Mouse (Mus musculus): ENCODE results near the gene Rabgap1l. TPM values are rescaled to one million over a fixed set of nuclear protein-coding genes. Genes with fewer than 3 reads are reported as not detected.

Gene Rabgap1l
- polyA plus RNA-seq, 1 experiment from 2014 or later, result 16.7 TPM

DNA sequence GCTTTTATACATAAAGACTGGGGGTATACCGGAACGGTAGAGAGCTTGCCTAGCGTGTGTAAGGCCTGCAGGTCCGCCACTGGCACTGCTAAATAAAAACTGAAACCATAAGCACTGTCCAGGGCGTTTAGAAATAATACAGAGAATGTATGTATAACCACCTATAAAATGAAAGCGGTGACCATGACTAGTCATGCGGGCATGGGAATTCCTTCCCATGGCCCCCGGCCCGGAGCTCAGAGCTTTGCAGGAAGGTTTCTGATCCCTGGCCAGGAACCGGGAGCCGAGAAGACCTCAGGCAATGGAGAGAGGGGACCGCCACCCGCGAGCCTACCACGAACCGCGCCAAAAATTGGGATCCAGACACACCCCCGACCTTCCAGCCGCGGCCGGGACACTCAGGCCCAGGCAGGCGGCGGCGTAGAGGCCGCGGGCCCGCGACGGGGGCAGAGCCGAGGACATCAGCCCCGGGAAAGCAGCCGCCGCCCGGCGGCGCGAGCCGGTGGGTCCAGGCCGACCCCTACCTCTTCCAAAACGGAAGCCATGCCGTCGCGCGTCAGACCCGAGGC is 580.8 kb downstream of the Rabgap1l start:
- Histone ChIP-seq H3K27ac (ENCODE audit: low read length) (peak overlapping the region; percentile 95), H3K4me3 (ENCODE audit: low read length) (peak overlapping the region; percentile 93), H3K4me1 (ENCODE audit: control insufficient read depth, insufficient read depth, low read length) (peaks cover 9% of the 10 kb centered on the region), H3K9ac (ENCODE audit: low read depth, low read length) (peak overlapping the region; percentile 96), H3K4me2 (ENCODE audit: low read depth, low read length) (peak overlapping the region; percentile 69), H3K27me3 (replicated peaks; ENCODE audit: control insufficient read depth, insufficient read depth, low read length) (no peaks in the 10 kb centered on the region), H3K36me3 (ENCODE audit: control insufficient read depth, insufficient read depth, low read length) (0 out of 2 replicates have a peak, but pooled peaks cover 4% of the 10 kb centered on the region), H3K9me3 (ENCODE audit: control insufficient read depth, low read length) (no peaks in the 10 kb centered on the region)
- WGBS, result under 1% methylated on average over 45 of the region's 45 CpGs
- peak; percentile 70 for ATAC-seq

- Histone ChIP-seq H3K4me2 (ENCODE audit: low read depth, low read length) (peak overlapping the region; percentile 69), H3K27me3 (replicated peaks; ENCODE audit: control insufficient read depth, insufficient read depth, low read length) (no peaks in the 10 kb centered on the region), H3K9ac (ENCODE audit: low read depth, low read length) (peak overlapping the region; percentile 96), H3K36me3 (ENCODE audit: control insufficient read depth, insufficient read depth, low read length) (0 out of 2 replicates have a peak, but pooled peaks cover 5% of the 10 kb centered on the region), H3K9me3 (ENCODE audit: control insufficient read depth, low read length) (no peaks in the 10 kb centered on the region), H3K4me3 (ENCODE audit: low read length) (peak overlapping the region; percentile 93), H3K4me1 (ENCODE audit: control insufficient read depth, insufficient read depth, low read length) (peaks cover 9% of the 10 kb centered on the region), H3K27ac (ENCODE audit: low read length) (peak overlapping the region; percentile 95)
- WGBS, result 2% methylated on average over 8 of the region's 8 CpGs
- no peak for ATAC-seq
These were observed 581.4 kb downstream of the Rabgap1l start for GRCm38 (mm10) chr1:160211597-160212122.

GRCm38 (mm10) chr1:160210566-160210965 is 582.4 kb downstream of the Rabgap1l start:
- H3K9me3 ChIP-seq (ENCODE audit: control insufficient read depth, low read length), result no peaks in the 10 kb centered on the region
- 0 out of 2 replicates have a peak overlapping the region, but pooled peaks have one; percentile 96 for H3K9ac ChIP-seq (ENCODE audit: low read depth, low read length)
- no peaks in the 10 kb centered on the region for H3K27me3 ChIP-seq (replicated peaks; ENCODE audit: control insufficient read depth, insufficient read depth, low read length)
- H3K27ac ChIP-seq (ENCODE audit: low read length), result no peak overlapping the region
- 58% methylated on average over 3 of the region's 3 CpGs for WGBS
- peak overlapping the region; percentile 69 for H3K4me2 ChIP-seq (ENCODE audit: low read depth, low read length)
- no peak for ATAC-seq
- H3K4me1 ChIP-seq (ENCODE audit: control insufficient read depth, insufficient read depth, low read length), result peaks cover 9% of the 10 kb centered on the region
- H3K4me3 ChIP-seq (ENCODE audit: low read length), result peak overlapping the region; percentile 93
- H3K36me3 ChIP-seq (ENCODE audit: control insufficient read depth, insufficient read depth, low read length), result peaks cover 8% of the 10 kb centered on the region; the same call in 1 of the 2 replicates

DNA sequence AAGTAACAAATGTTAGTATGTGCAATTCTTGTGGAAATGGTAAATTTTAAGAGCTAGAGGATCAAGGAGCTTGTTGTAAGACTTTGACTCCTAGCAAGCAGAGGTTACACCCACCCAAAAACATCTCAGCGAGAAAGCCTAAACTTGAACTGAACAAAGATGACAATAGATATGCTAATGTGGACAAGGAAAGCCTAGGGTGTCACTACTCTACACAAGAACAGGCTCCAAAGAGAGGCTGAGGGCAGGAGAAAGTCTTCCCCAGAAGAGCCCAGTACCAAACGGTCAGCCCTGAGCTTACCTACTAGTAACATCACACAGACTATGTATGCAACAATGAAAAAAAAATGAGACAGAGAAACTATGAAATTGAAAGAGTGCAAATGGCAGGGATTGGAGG is 583.2 kb downstream of the Rabgap1l start:
- no peaks in the 10 kb centered on the region for H3K9me3 ChIP-seq (ENCODE audit: control insufficient read depth, low read length)
- 76% methylated on average over 2 of the region's 2 CpGs for WGBS
- H3K4me3 ChIP-seq (ENCODE audit: low read length), result no peak overlapping the region
- no peak overlapping the region for H3K4me2 ChIP-seq (ENCODE audit: low read depth, low read length)
- peaks cover 12% of the 10 kb centered on the region; the same call in 1 of the 2 replicates for H3K36me3 ChIP-seq (ENCODE audit: control insufficient read depth, insufficient read depth, low read length)
- H3K4me1 ChIP-seq (ENCODE audit: control insufficient read depth, insufficient read depth, low read length), result peaks cover 9% of the 10 kb centered on the region
- H3K27ac ChIP-seq (ENCODE audit: low read length), result no peak overlapping the region
- H3K9ac ChIP-seq (ENCODE audit: low read depth, low read length), result no peak overlapping the region
- H3K27me3 ChIP-seq (replicated peaks; ENCODE audit: control insufficient read depth, insufficient read depth, low read length), result no peaks in the 10 kb centered on the region
- no peak for ATAC-seq

GRCm38 (mm10) chr1:160205486-160205885 is 587.5 kb downstream of the Rabgap1l start:
- Histone ChIP-seq H3K27me3 (replicated peaks; ENCODE audit: control insufficient read depth, insufficient read depth, low read length) (no peaks in the 10 kb centered on the region), H3K4me2 (ENCODE audit: low read depth, low read length) (no peak overlapping the region), H3K36me3 (ENCODE audit: control insufficient read depth, insufficient read depth, low read length) (peaks cover 15% of the 10 kb centered on the region; the same call in 1 of the 2 replicates), H3K27ac (ENCODE audit: low read length) (no peak overlapping the region), H3K4me3 (ENCODE audit: low read length) (no peak overlapping the region), H3K9me3 (ENCODE audit: control insufficient read depth, low read length) (no peaks in the 10 kb centered on the region), H3K9ac (ENCODE audit: low read depth, low read length) (no peak overlapping the region), H3K4me1 (ENCODE audit: control insufficient read depth, insufficient read depth, low read length) (no peaks in the 10 kb centered on the region; the same call in 1 of the 2 replicates)
- no peak for ATAC-seq

- ATAC-seq, result peak; percentile 63
- WGBS, result 0% methylated on average over 13 of the region's 13 CpGs
These were observed 597.7 kb downstream of the Rabgap1l start for GRCm38 (mm10) chr1:160195337-160195663.

DNA sequence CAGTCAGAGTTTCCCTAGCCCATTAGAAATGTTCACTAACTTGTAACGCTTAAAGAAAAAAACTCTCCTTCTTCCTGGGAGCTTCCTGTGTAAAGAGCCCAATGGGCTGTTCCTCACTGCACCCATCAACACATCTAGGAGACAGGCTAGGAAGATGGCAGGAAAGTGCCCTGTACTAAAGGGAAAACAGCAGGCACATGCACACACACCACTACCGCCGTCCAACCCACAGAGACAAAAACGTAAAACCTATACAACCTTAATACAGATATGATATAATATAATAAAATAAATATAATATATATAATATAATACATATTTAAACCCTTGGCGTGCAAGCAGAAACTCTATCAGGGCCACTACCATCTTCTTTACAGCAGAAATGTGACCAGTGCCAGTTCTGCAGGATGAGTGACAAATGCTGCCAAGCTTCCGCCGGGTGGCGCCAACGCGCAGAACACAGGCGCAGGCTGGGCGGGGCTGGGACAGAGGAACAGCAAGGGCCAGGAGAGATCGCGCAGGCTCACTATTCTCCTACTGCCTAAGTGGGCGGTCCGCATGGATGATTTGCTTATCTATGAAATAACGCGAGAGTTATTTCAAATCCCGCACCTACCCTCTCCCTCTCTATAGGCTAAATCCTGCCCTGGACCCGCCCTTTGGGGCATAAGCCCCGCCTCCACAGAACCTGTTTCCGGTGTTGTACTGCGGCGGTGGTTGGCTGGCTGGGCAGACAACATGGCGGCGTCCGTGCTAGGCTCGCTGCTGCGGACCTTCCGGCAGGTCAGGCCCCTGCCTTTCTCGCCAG is 598.3 kb downstream of the Rabgap1l start, which contains the start of gene Mrps14:
Gene Mrps14, plus strand, starts transcription at position 687 of the 808 bp plus-strand sequence.
- Histone ChIP-seq H3K4me1 (ENCODE audit: control insufficient read depth, insufficient read depth, low read length) (peaks cover 8% of the 10 kb centered on the region; the same call in 1 of the 2 replicates), H3K4me3 (ENCODE audit: low read length) (peak within 1 kb of the TSS; percentile 77), H3K27me3 (replicated peaks; ENCODE audit: control insufficient read depth, insufficient read depth, low read length) (no peaks in the 10 kb centered on the region), H3K9ac (ENCODE audit: low read depth, low read length) (peak within 1 kb of the TSS; percentile 80), H3K36me3 (ENCODE audit: control insufficient read depth, insufficient read depth, low read length) (no peaks in the 10 kb centered on the region), H3K4me2 (ENCODE audit: low read depth, low read length) (peak within 1 kb of the TSS; percentile 75), H3K9me3 (ENCODE audit: control insufficient read depth, low read length) (no peaks in the 10 kb centered on the region), H3K27ac (ENCODE audit: low read length) (peak within 1 kb of the TSS; percentile 72)
- ATAC-seq, result peak; percentile 100
- WGBS, result 6% methylated on average over 31 of the region's 31 CpGs

More at GRCm38 (mm10) chr1:160195337-160195663, 597.7 kb downstream of the Rabgap1l start:
- Histone ChIP-seq H3K36me3 (ENCODE audit: control insufficient read depth, insufficient read depth, low read length) (0 out of 2 replicates have a peak, but pooled peaks cover 2% of the 10 kb centered on the region), H3K9me3 (ENCODE audit: control insufficient read depth, low read length) (no peaks in the 10 kb centered on the region), H3K4me1 (ENCODE audit: control insufficient read depth, insufficient read depth, low read length) (peaks cover 8% of the 10 kb centered on the region; the same call in 1 of the 2 replicates), H3K9ac (ENCODE audit: low read depth, low read length) (peak overlapping the region; percentile 80), H3K4me3 (ENCODE audit: low read length) (peak overlapping the region; percentile 77), H3K27me3 (replicated peaks; ENCODE audit: control insufficient read depth, insufficient read depth, low read length) (no peaks in the 10 kb centered on the region), H3K4me2 (ENCODE audit: low read depth, low read length) (peak overlapping the region; percentile 75), H3K27ac (ENCODE audit: low read length) (peak overlapping the region; percentile 72)

GRCm38 (mm10) chr1:160184506-160184905 is 608.5 kb downstream of the Rabgap1l start:
- WGBS, result 12% methylated on average over 5 of the region's 5 CpGs
- no peak overlapping the region for H3K27ac ChIP-seq (ENCODE audit: low read length)
- H3K36me3 ChIP-seq (ENCODE audit: control insufficient read depth, insufficient read depth, low read length), result no peaks in the 10 kb centered on the region
- ATAC-seq, result peak; percentile 63; the same call in 1 of the 2 replicates
- H3K4me3 ChIP-seq (ENCODE audit: low read length), result no peak overlapping the region
- no peaks in the 10 kb centered on the region for H3K9me3 ChIP-seq (ENCODE audit: control insufficient read depth, low read length)
- H3K4me1 ChIP-seq (ENCODE audit: control insufficient read depth, insufficient read depth, low read length), result no peaks in the 10 kb centered on the region
- H3K27me3 ChIP-seq (replicated peaks; ENCODE audit: control insufficient read depth, insufficient read depth, low read length), result no peaks in the 10 kb centered on the region
- H3K4me2 ChIP-seq (ENCODE audit: low read depth, low read length), result no peak overlapping the region
- H3K9ac ChIP-seq (ENCODE audit: low read depth, low read length), result no peak overlapping the region

DNA sequence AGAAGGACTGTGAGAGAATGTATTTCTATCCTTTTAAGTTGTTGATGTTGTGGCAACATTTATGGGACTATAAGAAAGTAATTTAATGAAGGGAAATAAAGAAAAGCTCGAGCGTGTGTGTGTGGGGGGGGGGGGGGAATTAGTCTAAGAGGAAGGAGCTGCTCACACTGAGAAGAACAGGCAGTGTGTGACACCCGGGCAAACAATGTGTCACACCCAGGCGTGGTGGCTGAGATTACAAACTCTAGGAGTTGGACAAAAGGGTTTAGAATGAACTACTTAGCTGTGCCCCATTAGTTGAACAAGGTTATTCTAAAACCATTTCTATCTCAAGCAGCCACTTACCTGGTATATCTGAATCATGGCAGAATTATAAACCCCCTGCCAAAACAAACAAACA is 611.8 kb downstream of the Rabgap1l start:
- no peak for ATAC-seq
- no peak overlapping the region for H3K4me3 ChIP-seq (ENCODE audit: low read length)
- no peaks in the 10 kb centered on the region for H3K36me3 ChIP-seq (ENCODE audit: control insufficient read depth, insufficient read depth, low read length)
- no peak overlapping the region for H3K4me2 ChIP-seq (ENCODE audit: low read depth, low read length)
- 66% methylated on average over 4 of the region's 4 CpGs for WGBS
- no peaks in the 10 kb centered on the region for H3K9me3 ChIP-seq (ENCODE audit: control insufficient read depth, low read length)
- H3K27ac ChIP-seq (ENCODE audit: low read length), result no peak overlapping the region
- H3K4me1 ChIP-seq (ENCODE audit: control insufficient read depth, insufficient read depth, low read length), result no peaks in the 10 kb centered on the region
- no peaks in the 10 kb centered on the region for H3K27me3 ChIP-seq (replicated peaks; ENCODE audit: control insufficient read depth, insufficient read depth, low read length)
- H3K9ac ChIP-seq (ENCODE audit: low read depth, low read length), result no peak overlapping the region
